Mouse (Mus musculus): ENCODE data around the gene Ppp1r1a.

DNA sequence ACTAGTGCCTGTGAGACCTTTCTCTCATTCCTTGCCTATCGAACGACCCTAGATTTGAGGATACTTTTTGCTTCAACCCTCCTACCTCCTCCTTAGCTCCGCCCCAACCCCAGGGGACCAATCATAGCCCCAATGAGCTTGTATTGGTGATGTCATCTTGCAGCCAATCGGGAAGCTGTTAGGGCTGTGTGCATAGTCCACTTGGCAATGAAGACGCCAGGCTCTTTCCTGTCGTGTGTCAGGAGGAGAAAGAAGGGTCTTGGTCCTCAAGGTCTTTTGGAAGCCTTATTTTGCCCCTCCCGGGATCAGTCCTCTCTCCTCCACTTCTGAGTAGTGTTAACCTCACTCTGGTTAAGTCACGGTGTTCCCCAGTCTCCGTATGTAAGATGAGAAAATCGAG is 23.7 kb downstream of the Ppp1r1a start:
- TF ChIP-seq POLR2A (IDR thresholded peaks at IDR 0.05; ENCODE audit: low read depth, low read length) (no peak), CTCF (IDR thresholded peaks at IDR 0.05; ENCODE audit: extremely low read depth, insufficient read depth, insufficient read length, insufficient replicate concordance) (no peak)
